Mouse (Mus musculus): ENCODE results near the gene Olfr1415. TPM values are rescaled to one million over a fixed set of nuclear protein-coding genes. Genes with fewer than 3 reads are reported as not detected.
"Not testable (repeated sequence)": the region's sequence is repeated elsewhere in the genome, so short reads cannot be mapped to it uniquely, and the experiment has no call there.

Olfr1415 gene
- total and polyA plus RNA-seq, 3 experiments = not detected

DNA sequence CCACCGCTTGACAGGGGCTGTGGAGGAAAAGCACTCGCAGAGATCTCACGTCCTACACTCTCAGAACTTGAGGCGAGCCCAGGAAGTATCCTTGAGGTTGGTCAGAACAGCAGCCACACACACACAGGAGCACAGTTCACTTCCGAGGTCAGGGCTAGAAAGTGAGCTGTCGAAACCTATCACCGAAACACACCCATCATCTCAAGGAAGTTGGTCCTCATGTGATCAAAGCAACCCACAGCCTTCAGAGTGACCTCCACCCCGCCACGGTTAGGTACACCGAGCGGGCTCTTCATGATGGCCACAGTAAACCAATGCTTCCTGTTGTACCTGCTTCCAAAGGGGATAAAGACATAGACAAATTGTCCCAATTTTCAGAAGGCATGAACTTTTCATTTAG, 19.5 kb upstream of the Olfr1415 start:
- DNase-seq (ENCODE audit: low read depth, low spot score) = no peak
- Histone ChIP-seq H3K27me3 (ENCODE audit: control insufficient read depth in 1 of 2, insufficient read depth in 2 of 2, low read length in 2 of 2) (no peaks in the 10 kb centered on the region), H3K9ac (ENCODE audit: control insufficient read depth, low read depth, low read length, poor library complexity, severe bottlenecking) (no peak overlapping the region), H3K4me1 (ENCODE audit: control insufficient read depth in 1 of 2, insufficient read depth in 2 of 2, low read length in 2 of 2) (no peaks in the 10 kb centered on the region), H3K79me2 (ENCODE audit: control insufficient read depth, insufficient read depth, low read length, poor library complexity) (no peaks in the 10 kb centered on the region), H3K4me3 (ENCODE audit: control insufficient read depth in 1 of 2, insufficient read depth in 1 of 2, low read depth in 2 of 2, low read length in 2 of 2) (no peak overlapping the region), H3K27ac (ENCODE audit: control insufficient read depth, low read depth, low read length) (no peak overlapping the region), H3K36me3 (ENCODE audit: control insufficient read depth in 1 of 2, insufficient read depth in 2 of 2, low read length in 2 of 2) (no peaks in the 10 kb centered on the region), H3K9me3 (replicated peaks; ENCODE audit: insufficient read depth, low read length) (no peaks in the 10 kb centered on the region)
- TF ChIP-seq TBP (IDR thresholded peaks at IDR 0.05; ENCODE audit: low read depth, low read length) (no peak), KAT2A (conservative IDR thresholded peaks at IDR 0.05; ENCODE audit: low read depth, low read length) (no peak), MYB (IDR thresholded peaks at IDR 0.05; ENCODE audit: low read depth, low read length) (no peak), POLR2A (IDR thresholded peaks at IDR 0.05; ENCODE audit: control insufficient read depth in 1 of 2, insufficient read depth in 1 of 2, low read depth in 1 of 2, low read length in 2 of 2, poor library complexity in 1 of 2) (no peak), SMC3 (IDR thresholded peaks at IDR 0.05; ENCODE audit: low read depth, low read length) (no peak), RAD21 (IDR thresholded peaks at IDR 0.05; ENCODE audit: low read depth, low read length) (no peak), MEF2A (IDR thresholded peaks at IDR 0.05; ENCODE audit: extremely low read depth, insufficient replicate concordance, low read depth, low read length, poor library complexity, severe bottlenecking) (no peak), MYC (IDR thresholded peaks at IDR 0.05; ENCODE audit: low read depth, low read length) (no peak), USF1 (IDR thresholded peaks at IDR 0.05; ENCODE audit: low read depth, low read length) (no peak), GATA1 (IDR thresholded peaks at IDR 0.05; ENCODE audit: low read depth, low read length) (no peak), POLR2AphosphoS2 (IDR thresholded peaks at IDR 0.05; ENCODE audit: low read length) (no peak), GABPA (IDR thresholded peaks at IDR 0.05; ENCODE audit: low read depth, low read length) (no peak), JUND (IDR thresholded peaks at IDR 0.05; ENCODE audit: low read depth, low read length) (no peak), MAX (IDR thresholded peaks at IDR 0.05; ENCODE audit: low read length) (no peak), HCFC1 (IDR thresholded peaks at IDR 0.05; ENCODE audit: low read depth, low read length) (no peak), UBTF (IDR thresholded peaks at IDR 0.05; ENCODE audit: borderline replicate concordance, insufficient read depth, low read depth, low read length) (no peak), NELFE (IDR thresholded peaks at IDR 0.05; ENCODE audit: low read depth, low read length) (no peak), EP300 (IDR thresholded peaks at IDR 0.05; ENCODE audit: low read depth in 1 of 2, low read length in 2 of 2) (no peak)

GRCm38 (mm10) chr1:92511646-92512045, 15.7 kb upstream of the Olfr1415 start:
- not testable (repeated sequence) for DNase-seq (ENCODE audit: low read depth, low spot score)

More at GRCm38 (mm10) chr1:92511646-92512045, 15.7 kb upstream of the Olfr1415 start:
- not testable (repeated sequence) for H3K27ac ChIP-seq (ENCODE audit: control insufficient read depth, low read depth, low read length); H3K9me3 ChIP-seq (replicated peaks; ENCODE audit: insufficient read depth, low read length); H3K79me2 ChIP-seq (ENCODE audit: control insufficient read depth, insufficient read depth, low read length, poor library complexity); H3K4me3 ChIP-seq (ENCODE audit: control insufficient read depth in 1 of 2, insufficient read depth in 1 of 2, low read depth in 2 of 2, low read length in 2 of 2); H3K9ac ChIP-seq (ENCODE audit: control insufficient read depth, low read depth, low read length, poor library complexity, severe bottlenecking); H3K4me1 ChIP-seq (ENCODE audit: control insufficient read depth in 1 of 2, insufficient read depth in 2 of 2, low read length in 2 of 2); H3K36me3 ChIP-seq (ENCODE audit: control insufficient read depth in 1 of 2, insufficient read depth in 2 of 2, low read length in 2 of 2); H3K27me3 ChIP-seq (ENCODE audit: control insufficient read depth in 1 of 2, insufficient read depth in 2 of 2, low read length in 2 of 2)

All from MEL (cell line).